Mouse (Mus musculus) liver, postnatal 0 days (tissue): ENCODE data around the gene Atp11a.

ENCODE experiments used
- CTCF ChIP-seq: sonication (generic); IDR thresholded peaks from 2 replicates; pipeline ENCODE4 v1.5.1; 2016; ENCODE audit warnings: antibody characterized with exemption, low read depth
- EP300 ChIP-seq: IDR thresholded peaks from 2 replicates; pipeline ENCODE4 v1.6.1; 2016; ENCODE audit warnings: antibody characterized with exemption, low read depth, mild to moderate bottlenecking

- TF ChIP-seq CTCF = no peak
- no peak for TF ChIP-seq EP300
Observed at GRCm38 (mm10) chr8:12917831-12918230, 161.0 kb downstream of the Atp11a start.
